ENCODE assay signal across 14 mouse cellular contexts in the genomic region with DNA sequence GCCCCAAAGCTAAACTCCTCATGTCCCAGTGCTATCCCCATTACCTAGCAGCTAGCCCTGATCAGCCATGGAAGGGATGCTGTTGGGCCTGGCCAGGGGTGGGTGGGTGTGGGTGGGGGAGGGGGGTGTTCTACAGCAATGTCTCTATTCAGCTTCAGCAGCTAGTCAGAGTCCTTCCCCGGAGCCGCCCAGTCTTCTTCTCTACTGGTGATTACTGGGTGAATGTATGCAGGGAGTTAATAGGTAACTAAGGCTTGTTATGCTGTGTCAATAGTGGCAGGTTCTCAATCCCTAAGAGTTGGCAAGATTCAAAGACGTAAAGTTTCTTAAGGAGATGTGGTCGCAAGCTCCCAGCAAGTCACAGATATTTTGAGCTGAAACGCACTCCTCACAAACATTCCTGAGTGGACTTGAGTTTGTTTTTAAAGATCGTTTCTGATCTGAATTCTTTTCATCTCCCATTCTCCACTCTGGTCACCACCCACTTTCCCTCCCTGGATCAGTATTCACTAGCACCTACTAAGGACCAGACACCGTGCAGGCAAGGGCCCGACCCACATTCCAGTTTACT. TPM values are rescaled to one million over a fixed set of nuclear protein-coding genes. Genes with fewer than 3 reads are reported as not detected.
DNase-seq lines count a peak whose midpoint lies in the region; ATAC-seq lines count a peak whose summit lies in the region.
"Had no signal": no experiment of that assay in that cellular context is flagged by ENCODE, and none has a peak within 500 bp of the region (broad histone marks: within the 10 kb centered on the region; RNA-seq: fewer than 3 reads in every experiment).

No protein-coding gene starts in this region.

- no peak overlapping the region for H3K9ac ChIP-seq in midbrain, embryonic 11.5 days (ENCODE audit: low read length)
- no peak overlapping the region for H3K9ac ChIP-seq in intestine, embryonic 15.5 days
- H3K9ac ChIP-seq in stomach, embryonic 15.5 days: no peak overlapping the region

- DNase-seq in heart, embryonic 10.5 days (ENCODE audit: low spot score): no peak
- no peak for DNase-seq in heart, adult 18-20 months
- no peak for DNase-seq in midbrain, embryonic 10.5 days (ENCODE audit: low spot score)
- DNase-seq in midbrain, embryonic 11.5 days (ENCODE audit: low spot score, missing footprints): no peak
- DNase-seq in gastrocnemius, postnatal 14 days: no peak
- no peak for DNase-seq in gastrocnemius, adult 8-10 months (ENCODE audit: low spot score in 2 of 2)
- DNase-seq: adrenal gland, postnatal 14 days; cerebellum, postnatal 10 days; heart, postnatal 14 days; lung, adult 2 months had no signal

- no peak overlapping the region for H3K4me3 ChIP-seq in heart, embryonic 10.5 days
- no peak overlapping the region for H3K4me3 ChIP-seq in midbrain, embryonic 10.5 days
- no peak overlapping the region for H3K4me3 ChIP-seq in midbrain, embryonic 11.5 days (ENCODE audit: low read depth, low read length)
- no peak overlapping the region for H3K4me3 ChIP-seq in intestine, embryonic 15.5 days (replicated peaks)
- no peak overlapping the region for H3K4me3 ChIP-seq in stomach, embryonic 15.5 days (replicated peaks)

- H3K27ac ChIP-seq in heart, embryonic 10.5 days: peak overlapping the region; percentile 81; the same call in 1 of the 2 replicates
- H3K27ac ChIP-seq in midbrain, embryonic 10.5 days (replicated peaks): peak overlapping the region; percentile 84
- H3K27ac ChIP-seq in midbrain, embryonic 11.5 days (ENCODE audit: low read depth, low read length): no peak overlapping the region; the same call in 1 of the 2 replicates
- peak overlapping the region; percentile 69 for H3K27ac ChIP-seq in intestine, embryonic 15.5 days
- H3K27ac ChIP-seq in stomach, embryonic 15.5 days: peak overlapping the region; percentile 92

- H3K4me1 ChIP-seq in heart, embryonic 10.5 days: peaks cover 75% of the 10 kb centered on the region
- H3K4me1 ChIP-seq in midbrain, embryonic 10.5 days: peaks cover 92% of the 10 kb centered on the region
- H3K4me1 ChIP-seq in midbrain, embryonic 11.5 days (ENCODE audit: control insufficient read depth, insufficient read depth, low read length): peaks cover 56% of the 10 kb centered on the region
- H3K4me1 ChIP-seq in intestine, embryonic 15.5 days (replicated peaks): peaks cover 45% of the 10 kb centered on the region
- peaks cover 62% of the 10 kb centered on the region for H3K4me1 ChIP-seq in stomach, embryonic 15.5 days

- intact Hi-C loops in gastrocnemius, postnatal 14 days (cut with DNase I; ENCODE audit: low total_unique reads): loop anchor here (5.0 kb wide), 1 partner anchor 37 kb away; no protein-coding TSS in a partner anchor

- peaks cover 6% of the 10 kb centered on the region; the same call in 1 of the 2 replicates for H3K36me3 ChIP-seq in heart, embryonic 10.5 days
- peaks cover 10% of the 10 kb centered on the region for H3K36me3 ChIP-seq in midbrain, embryonic 10.5 days
- peaks cover 4% of the 10 kb centered on the region; the same call in 1 of the 2 replicates for H3K36me3 ChIP-seq in midbrain, embryonic 11.5 days (ENCODE audit: control insufficient read depth, insufficient read depth, low read length)
- no peaks in the 10 kb centered on the region for H3K36me3 ChIP-seq in intestine, embryonic 15.5 days
- H3K36me3 ChIP-seq in stomach, embryonic 15.5 days: no peaks in the 10 kb centered on the region

- 68% methylated on average over 8 of the region's 8 CpGs for WGBS in heart, embryonic 10.5 days
- WGBS in midbrain, embryonic 10.5 days: 71% methylated on average over 8 of the region's 8 CpGs
- WGBS in midbrain, embryonic 11.5 days: 71% methylated on average over 8 of the region's 8 CpGs
- WGBS in intestine, embryonic 15.5 days: 41% methylated on average over 8 of the region's 8 CpGs
- 56% methylated on average over 8 of the region's 8 CpGs for WGBS in stomach, embryonic 15.5 days

- H3K27me3 ChIP-seq in heart, embryonic 10.5 days (ENCODE audit: insufficient read depth, poor library complexity, severe bottlenecking): no peaks in the 10 kb centered on the region
- no peaks in the 10 kb centered on the region for H3K27me3 ChIP-seq in midbrain, embryonic 10.5 days (ENCODE audit: low read depth, poor library complexity, severe bottlenecking)
- no peaks in the 10 kb centered on the region for H3K27me3 ChIP-seq in midbrain, embryonic 11.5 days (ENCODE audit: control insufficient read depth, insufficient read depth, low read length)
- no peaks in the 10 kb centered on the region for H3K27me3 ChIP-seq in intestine, embryonic 15.5 days (replicated peaks)
- H3K27me3 ChIP-seq in stomach, embryonic 15.5 days (replicated peaks): no peaks in the 10 kb centered on the region

- no peak overlapping the region for H3K4me2 ChIP-seq in midbrain, embryonic 11.5 days
- peak overlapping the region; percentile 43 for H3K4me2 ChIP-seq in intestine, embryonic 15.5 days (replicated peaks)
- peak overlapping the region; percentile 35 for H3K4me2 ChIP-seq in stomach, embryonic 15.5 days

- no peaks in the 10 kb centered on the region for H3K9me3 ChIP-seq in heart, embryonic 10.5 days
- H3K9me3 ChIP-seq in midbrain, embryonic 10.5 days (replicated peaks): no peaks in the 10 kb centered on the region
- no peaks in the 10 kb centered on the region for H3K9me3 ChIP-seq in midbrain, embryonic 11.5 days (ENCODE audit: control insufficient read depth, low read length)
- no peaks in the 10 kb centered on the region for H3K9me3 ChIP-seq in intestine, embryonic 15.5 days
- H3K9me3 ChIP-seq in stomach, embryonic 15.5 days: no peaks in the 10 kb centered on the region

- no peak for ATAC-seq in midbrain, embryonic 11.5 days (ENCODE audit: low FRiP score)
- peak; percentile 73 for ATAC-seq in intestine, embryonic 15.5 days
- peak; percentile 42 for ATAC-seq in stomach, embryonic 15.5 days (ENCODE audit: insufficient read depth, low FRiP score, low read depth)

RNA-seq across cellular contexts. Expression of gene Btg2, which starts 8.7 kb away (rescaled TPM):
- 26.1 and 34.2 TPM in 2 replicates for polyA plus RNA-seq in heart, embryonic 10.5 days (2016; fragmentation: Nextera tagmentation; extraction: Ambion mirVana)
- total RNA-seq in heart, adult 18-20 months (2021): 10 to 100 TPM; 31.1 to 32.0 TPM
- 107 and 161 TPM in 2 replicates for polyA plus RNA-seq in midbrain, embryonic 10.5 days (2016; fragmentation: Nextera tagmentation; extraction: Ambion mirVana)
- 150 and 153 TPM in 2 replicates for polyA plus RNA-seq in midbrain, embryonic 11.5 days (2014; fragmentation: Nextera tagmentation; extraction: Ambion mirVana)
- 41.0 and 41.3 TPM in 2 replicates for polyA plus RNA-seq in intestine, embryonic 15.5 days (2015; fragmentation: Nextera tagmentation; extraction: Ambion mirVana)
- 72.2 and 72.4 TPM in 2 replicates for polyA plus RNA-seq in stomach, embryonic 15.5 days (2015; fragmentation: Nextera tagmentation; extraction: Ambion mirVana)
- 10 to 100 TPM; 19.7 to 44.2 TPM for total RNA-seq in gastrocnemius, postnatal 14 days (2021)
- total RNA-seq in gastrocnemius, adult 8-10 months (2022): 10 to 100 TPM in 3 of 4 experiments, 1 to 10 TPM in 1; 8.6 to 22.9 (median 14.3) TPM

RNA-seq across cellular contexts. Expression of gene Fmod, which starts 33.1 kb away (rescaled TPM):
- 9.5 and 11.2 TPM in 2 replicates for polyA plus RNA-seq in heart, embryonic 10.5 days (2016; fragmentation: Nextera tagmentation; extraction: Ambion mirVana)
- 1 to 10 TPM; 6.2 to 9.3 TPM for total RNA-seq in heart, adult 18-20 months (2021)
- 2.8 and 6.5 TPM in 2 replicates for polyA plus RNA-seq in midbrain, embryonic 10.5 days (2016; fragmentation: Nextera tagmentation; extraction: Ambion mirVana)
- 5.7 and 6.8 TPM in 2 replicates for polyA plus RNA-seq in midbrain, embryonic 11.5 days (2014; fragmentation: Nextera tagmentation; extraction: Ambion mirVana)
- 8.5 and 9.2 TPM in 2 replicates for polyA plus RNA-seq in intestine, embryonic 15.5 days (2015; fragmentation: Nextera tagmentation; extraction: Ambion mirVana)
- 9.0 and 11.1 TPM in 2 replicates for polyA plus RNA-seq in stomach, embryonic 15.5 days (2015; fragmentation: Nextera tagmentation; extraction: Ambion mirVana)
- total RNA-seq in gastrocnemius, postnatal 14 days (2021): 100 to 1,000 TPM; 197 to 203 TPM
- 100 to 1,000 TPM in 1 of 4 experiments, 10 to 100 TPM in 3; 25.4 to 104 (median 52.6) TPM for total RNA-seq in gastrocnemius, adult 8-10 months (2022)
- total RNA-seq: neutrophil, adult 5-6 weeks had no signal

RNA-seq across cellular contexts. Expression of gene Chit1, which starts 40.9 kb away (rescaled TPM):
- 1.1 and 2.0 TPM in 2 replicates for polyA plus RNA-seq in heart, embryonic 10.5 days (2016; fragmentation: Nextera tagmentation; extraction: Ambion mirVana)
- total RNA-seq in heart, adult 18-20 months (2021): not detected
- polyA plus RNA-seq in midbrain, embryonic 10.5 days (2016; fragmentation: Nextera tagmentation; extraction: Ambion mirVana): not detected in 2 replicates
- not detected in 2 replicates for polyA plus RNA-seq in midbrain, embryonic 11.5 days (2014; fragmentation: Nextera tagmentation; extraction: Ambion mirVana)
- polyA plus RNA-seq in intestine, embryonic 15.5 days (2015; fragmentation: Nextera tagmentation; extraction: Ambion mirVana): not detected in 2 replicates
- 0.70 and 1.1 TPM in 2 replicates for polyA plus RNA-seq in stomach, embryonic 15.5 days (2015; fragmentation: Nextera tagmentation; extraction: Ambion mirVana)
- not detected for total RNA-seq in gastrocnemius, postnatal 14 days (2021)
- total RNA-seq in gastrocnemius, adult 8-10 months (2022): not detected
- total RNA-seq: adrenal gland, postnatal 14 days; heart, postnatal 14 days had no signal
- polyA plus RNA-seq: spleen, adult 2 months had no signal
